Mouse (Mus musculus): ENCODE measurements around the gene Nufip1.

GRCm38 (mm10) chr14:76178447-76178846 is 67.8 kb downstream of the Nufip1 start:
- TF ChIP-seq CHD2 (IDR thresholded peaks at IDR 0.05; ENCODE audit: low read depth, low read length) (no peak), ZC3H11A (IDR thresholded peaks at IDR 0.05; ENCODE audit: borderline replicate concordance, low read depth, low read length) (no peak), ZNF384 (IDR thresholded peaks at IDR 0.05; ENCODE audit: low read depth, low read length) (no peak)
